Mouse (Mus musculus) E14TG2a.4 (cell line): ENCODE results near the gene Trpc4ap.

ENCODE experiments used
- CTCF ChIP-seq: conservative IDR thresholded peaks from 2 replicates; pipeline ENCODE4 v1.5.1; 2014; ENCODE audit warnings: low read length
- POU5F1 ChIP-seq: IDR thresholded peaks from 2 replicates; pipeline ENCODE4 v1.6.1; 2014; ENCODE audit warnings: low read length, borderline replicate concordance

DNA sequence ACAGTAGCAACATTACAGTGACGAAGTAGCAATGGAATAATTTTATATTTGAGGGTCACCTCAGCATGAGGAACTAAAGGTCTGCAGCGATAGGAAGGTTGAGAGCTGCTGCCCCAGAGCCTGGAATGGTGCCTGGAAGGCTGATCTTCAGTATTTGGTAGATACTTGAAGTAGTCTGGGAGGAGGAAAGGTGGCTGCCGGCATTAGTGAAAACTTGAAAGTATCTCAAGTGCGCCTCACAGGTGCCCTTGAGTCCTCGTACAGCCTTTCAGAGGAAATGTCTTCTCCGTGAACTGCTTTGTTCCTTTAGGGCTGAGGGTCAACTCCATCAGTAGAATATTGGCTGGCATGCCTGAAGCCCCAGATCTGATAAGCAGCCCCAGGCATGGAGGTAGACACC is 96.7 kb downstream of the Trpc4ap start:
- TF ChIP-seq CTCF (no peak), POU5F1 (no peak)
